Mouse (Mus musculus): Measurements from ENCODE around the gene Cox16.

DNA sequence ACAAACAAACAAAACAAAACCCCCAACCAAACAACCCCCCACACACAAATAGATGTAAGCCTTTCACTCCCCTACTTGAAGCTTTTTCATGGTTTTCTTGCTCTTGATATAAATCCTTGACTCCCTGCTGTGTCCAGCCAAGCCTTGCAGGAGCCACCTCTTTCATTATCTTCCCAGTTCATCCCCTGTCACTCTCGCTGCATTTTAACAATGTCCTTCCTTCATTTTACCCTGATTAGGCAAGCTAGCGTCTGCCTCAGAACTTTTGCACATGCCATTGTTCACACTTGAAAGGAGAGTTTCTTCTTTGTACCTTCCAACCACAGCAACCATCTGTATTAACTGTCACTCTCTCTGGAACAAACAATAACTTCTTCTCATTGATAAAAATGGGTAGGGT lies 167.1 kb downstream of the Cox16 start:
- TF ChIP-seq MAFK (IDR thresholded peaks at IDR 0.05; ENCODE audit: insufficient read depth, low read depth, low read length) (no peak), HCFC1 (IDR thresholded peaks at IDR 0.05; ENCODE audit: borderline replicate concordance, insufficient read depth, low read length) (no peak), ZC3H11A (IDR thresholded peaks at IDR 0.05; ENCODE audit: borderline replicate concordance, low read depth, low read length) (no peak), ZNF384 (IDR thresholded peaks at IDR 0.05; ENCODE audit: low read depth, low read length) (no peak)
